Mouse (Mus musculus) stomach, embryonic 16.5 days (tissue): Measurements from ENCODE around the gene Sart1. TPM values are rescaled to one million over a fixed set of nuclear protein-coding genes. Genes with fewer than 3 reads are reported as not detected.

Experiments
- ATAC-seq: fragments of 200-750 bp; cut with Nextera tagmentation; 2 replicates; pipeline ENCODE4 v1.8.0; 2017; ENCODE audit warnings: moderate number of reproducible peaks, moderate TSS enrichment; ENCODE audit not compliant: insufficient read depth, low FRiP score
- H3K27ac ChIP-seq: fragments of 300-500 bp; sonication (generic); 2 replicates; pipeline ENCODE4 v1.5.1; 2014; ENCODE audit warnings: low read length
- H3K27me3 ChIP-seq: fragments of 300-500 bp; sonication (generic); 2 replicates; pipeline ENCODE4 v1.6.1; 2014; ENCODE audit warnings: low read length, control low read depth, mixed read lengths; ENCODE audit not compliant: control insufficient read depth, insufficient read depth
- H3K36me3 ChIP-seq: fragments of 300-500 bp; sonication (generic); 2 replicates; pipeline ENCODE4 v1.6.1; 2014; ENCODE audit warnings: low read length; ENCODE audit not compliant: control insufficient read depth, insufficient read depth
- H3K4me1 ChIP-seq: fragments of 300-500 bp; sonication (generic); 2 replicates; pipeline ENCODE4 v1.6.1; 2014; ENCODE audit warnings: low read length, control low read depth, mixed read lengths; ENCODE audit not compliant: control insufficient read depth, insufficient read depth
- H3K4me2 ChIP-seq: fragments of 300-500 bp; sonication (generic); 2 replicates; pipeline ENCODE4 v1.6.1; 2014; ENCODE audit warnings: low read depth, low read length, mixed read lengths
- H3K4me3 ChIP-seq: fragments of 300-500 bp; sonication (generic); replicated peaks from 2 replicates; pipeline ENCODE4 v1.5.1; 2014; ENCODE audit warnings: mild to moderate bottlenecking, low read length
- H3K9ac ChIP-seq: fragments of 300-500 bp; sonication (generic); 2 replicates; pipeline ENCODE4 v1.6.1; 2014; ENCODE audit warnings: low read length
- H3K9me3 ChIP-seq: fragments of 300-500 bp; sonication (generic); replicated peaks from 2 replicates; pipeline ENCODE4 v1.6.1; 2016; ENCODE audit warnings: low read length, control low read depth; ENCODE audit not compliant: control insufficient read depth
- WGBS: fragments of 180-500 bp; shearing (Covaris S2); extraction: QIAGEN DNeasy Blood & Tissue Kit; methylation state at CpG from one replicate; pipeline ENCODE4 v1.1.7; 2014; 5-methylcytosine and 5-hydroxymethylcytosine counted together
- polyA plus RNA-seq: library from polyadenylated mRNA; unstranded; fragments of >200 nt; fragmentation: Nextera tagmentation; extraction: Ambion mirVana; gene quantifications from 2 replicates; pipeline ENCODE4 v1.2.1, GENCODE M21; 2015

Sart1 gene
- polyA plus RNA-seq, 1 experiment from 2014 or later = 56.4 TPM

- 95% methylated on average over 6 of the region's 6 CpGs for WGBS
- Histone ChIP-seq H3K4me3 (no peak overlapping the region), H3K27me3 (no peaks in the 10 kb centered on the region), H3K36me3 (no peaks in the 10 kb centered on the region), H3K9ac (no peak overlapping the region), H3K4me1 (peaks cover 9% of the 10 kb centered on the region; the same call in 1 of the 2 replicates), H3K9me3 (no peaks in the 10 kb centered on the region), H3K4me2 (no peak overlapping the region), H3K27ac (no peak overlapping the region)
- ATAC-seq = no peak
Measured at GRCm38 (mm10) chr19:5420579-5420978, 32.1 kb upstream of the Sart1 start.

- 88% methylated on average over 9 of the region's 9 CpGs for WGBS
- H3K4me1 ChIP-seq = peaks cover 9% of the 10 kb centered on the region; the same call in 1 of the 2 replicates
- no peak overlapping the region for H3K4me2 ChIP-seq
- no peaks in the 10 kb centered on the region for H3K9me3 ChIP-seq
- no peak overlapping the region for H3K9ac ChIP-seq
- H3K36me3 ChIP-seq = no peaks in the 10 kb centered on the region
- H3K27ac ChIP-seq = no peak overlapping the region
- H3K4me3 ChIP-seq = no peak overlapping the region
- no peak for ATAC-seq
- H3K27me3 ChIP-seq = no peaks in the 10 kb centered on the region
Measured at GRCm38 (mm10) chr19:5419630-5420029, 31.1 kb upstream of the Sart1 start.

- H3K4me1 ChIP-seq = peaks cover 8% of the 10 kb centered on the region; the same call in 1 of the 2 replicates
- H3K4me2 ChIP-seq = no peak overlapping the region
- ATAC-seq = no peak
- no peak overlapping the region for H3K9ac ChIP-seq
- H3K9me3 ChIP-seq = no peaks in the 10 kb centered on the region
- no peak overlapping the region for H3K4me3 ChIP-seq
- no peaks in the 10 kb centered on the region for H3K27me3 ChIP-seq
- no peak overlapping the region for H3K27ac ChIP-seq
- no peaks in the 10 kb centered on the region for H3K36me3 ChIP-seq
- WGBS = 94% methylated on average over 8 of the region's 8 CpGs
Measured at GRCm38 (mm10) chr19:5418750-5419466, 30.4 kb upstream of the Sart1 start.

- WGBS = 72% methylated on average over 2 of the region's 2 CpGs
- Histone ChIP-seq H3K27me3 (no peaks in the 10 kb centered on the region), H3K36me3 (no peaks in the 10 kb centered on the region), H3K4me2 (no peak overlapping the region), H3K9ac (no peak overlapping the region), H3K27ac (no peak overlapping the region), H3K4me1 (no peaks in the 10 kb centered on the region), H3K4me3 (no peak overlapping the region), H3K9me3 (no peaks in the 10 kb centered on the region)
- ATAC-seq = no peak
Measured at GRCm38 (mm10) chr19:5414534-5414957, 26.0 kb upstream of the Sart1 start.

- H3K27ac ChIP-seq = no peak overlapping the region
- no peaks in the 10 kb centered on the region for H3K9me3 ChIP-seq
- ATAC-seq = no peak
- no peaks in the 10 kb centered on the region for H3K4me1 ChIP-seq
- no peaks in the 10 kb centered on the region for H3K36me3 ChIP-seq
- H3K4me2 ChIP-seq = no peak overlapping the region
- WGBS = 70% methylated on average over 4 of the region's 4 CpGs
- no peaks in the 10 kb centered on the region for H3K27me3 ChIP-seq
- H3K9ac ChIP-seq = no peak overlapping the region
- no peak overlapping the region for H3K4me3 ChIP-seq
Measured at GRCm38 (mm10) chr19:5413840-5414239, 25.3 kb upstream of the Sart1 start.

- no peak overlapping the region for H3K4me2 ChIP-seq
- H3K4me3 ChIP-seq = no peak overlapping the region
- ATAC-seq = no peak
- no peak overlapping the region for H3K27ac ChIP-seq
- 60% methylated on average over 5 of the region's 5 CpGs for WGBS
- H3K9ac ChIP-seq = no peak overlapping the region
- H3K27me3 ChIP-seq = no peaks in the 10 kb centered on the region
- H3K4me1 ChIP-seq = no peaks in the 10 kb centered on the region
- no peaks in the 10 kb centered on the region for H3K36me3 ChIP-seq
- no peaks in the 10 kb centered on the region for H3K9me3 ChIP-seq
Measured at GRCm38 (mm10) chr19:5411961-5412360, 23.5 kb upstream of the Sart1 start.

- no peaks in the 10 kb centered on the region for H3K4me1 ChIP-seq
- ATAC-seq = no peak
- no peaks in the 10 kb centered on the region for H3K36me3 ChIP-seq
- no peak overlapping the region for H3K9ac ChIP-seq
- H3K4me2 ChIP-seq = no peak overlapping the region
- H3K27ac ChIP-seq = no peak overlapping the region
- WGBS = 81% methylated on average over 5 of the region's 5 CpGs
- no peaks in the 10 kb centered on the region for H3K27me3 ChIP-seq
- no peak overlapping the region for H3K4me3 ChIP-seq
- no peaks in the 10 kb centered on the region for H3K9me3 ChIP-seq
Measured at GRCm38 (mm10) chr19:5410641-5411040, 22.1 kb upstream of the Sart1 start.

- H3K9me3 ChIP-seq = no peaks in the 10 kb centered on the region
- 71% methylated on average over 5 of the region's 5 CpGs for WGBS
- no peak overlapping the region for H3K4me2 ChIP-seq
- H3K36me3 ChIP-seq = no peaks in the 10 kb centered on the region
- H3K4me3 ChIP-seq = no peak overlapping the region
- H3K4me1 ChIP-seq = no peaks in the 10 kb centered on the region
- no peak for ATAC-seq
- H3K27me3 ChIP-seq = no peaks in the 10 kb centered on the region
- H3K27ac ChIP-seq = no peak overlapping the region
- H3K9ac ChIP-seq = no peak overlapping the region
Measured at GRCm38 (mm10) chr19:5409068-5409467, 20.6 kb upstream of the Sart1 start.

GRCm38 (mm10) chr19:5408057-5409001 is 19.8 kb upstream of the Sart1 start:
- Histone ChIP-seq H3K9ac (no peak overlapping the region), H3K27me3 (no peaks in the 10 kb centered on the region), H3K36me3 (no peaks in the 10 kb centered on the region), H3K4me1 (no peaks in the 10 kb centered on the region), H3K27ac (no peak overlapping the region), H3K9me3 (no peaks in the 10 kb centered on the region), H3K4me2 (peak overlapping the region; percentile 79; the same call in 1 of the 2 replicates), H3K4me3 (no peak overlapping the region)
- ATAC-seq = no peak
- WGBS = 82% methylated on average over 13 of the region's 13 CpGs
